21 mouse cellular contexts compared by ENCODE assay signal in genomic region chr9:95184453-95184852, GRCm38 (mm10).
"Had no signal": no experiment of that assay in that cellular context is flagged by ENCODE, and none has a peak within 500 bp of the region (broad histone marks: within the 10 kb centered on the region; RNA-seq: fewer than 3 reads in every experiment).

No protein-coding gene starts in this region.

- H3K4me2 ChIP-seq: heart, embryonic 12.5 days; hindbrain, embryonic 13.5 days; hindbrain, embryonic 15.5 days; limb, embryonic 13.5 days; limb, embryonic 15.5 days; liver, embryonic 11.5 days; liver, embryonic 13.5 days; liver, embryonic 15.5 days had no signal

- H3K27ac ChIP-seq: heart, embryonic 10.5 days; hindbrain, embryonic 13.5 days; hindbrain, embryonic 15.5 days; hindbrain, postnatal 0 days; limb, embryonic 13.5 days; limb, embryonic 15.5 days; liver, embryonic 13.5 days; liver, embryonic 15.5 days had no signal

- H3K4me1 ChIP-seq: heart, embryonic 10.5 days had no signal

- H3K4me3 ChIP-seq: heart, embryonic 10.5 days; heart, embryonic 12.5 days; hindbrain, embryonic 13.5 days; hindbrain, embryonic 15.5 days; limb, embryonic 13.5 days; limb, embryonic 15.5 days; liver, embryonic 13.5 days; liver, embryonic 15.5 days had no signal

- DNase-seq: forebrain, postnatal 0 days; gastrocnemius, postnatal 14 days; gastrocnemius, postnatal 36 days; heart, adult 18-20 months; heart, postnatal 14 days; heart, postnatal 36 days; layer of hippocampus, adult 9-11 months; layer of hippocampus, postnatal 36 days; left cerebral cortex, postnatal 4 days; liver, embryonic 13.5 days; lung, adult 18-20 months had no signal

- H3K9ac ChIP-seq: forebrain, postnatal 0 days; heart, embryonic 12.5 days; hindbrain, embryonic 13.5 days; hindbrain, embryonic 15.5 days; limb, embryonic 13.5 days; limb, embryonic 15.5 days; liver, embryonic 13.5 days; liver, embryonic 15.5 days had no signal

- H3K27me3 ChIP-seq: heart, embryonic 12.5 days; hindbrain, embryonic 13.5 days; hindbrain, embryonic 15.5 days; limb, embryonic 15.5 days; liver, embryonic 13.5 days; liver, embryonic 15.5 days had no signal

- H3K9me3 ChIP-seq: heart, embryonic 10.5 days; heart, embryonic 12.5 days; hindbrain, embryonic 13.5 days; hindbrain, embryonic 15.5 days; limb, embryonic 13.5 days; limb, embryonic 15.5 days; liver, embryonic 13.5 days; liver, embryonic 15.5 days had no signal

- ATAC-seq: forebrain, postnatal 0 days; hindbrain, postnatal 0 days; intestine, embryonic 16.5 days had no signal

- H3K36me3 ChIP-seq: heart, embryonic 10.5 days; heart, embryonic 12.5 days; hindbrain, embryonic 13.5 days; hindbrain, embryonic 15.5 days; limb, embryonic 13.5 days; limb, embryonic 15.5 days; liver, embryonic 13.5 days; liver, embryonic 15.5 days had no signal
